Mouse (Mus musculus): ENCODE measurements around the gene Aatk.

Aatk gene

GRCm38 (mm10) chr11:120046553-120047191 lies at the start of gene Aatk:
TSS of gene Aatk (minus strand) at chr11:120047167.
- no peak for DNase-seq (ENCODE audit: low spot score)

GRCm38 (mm10) chr11:120092817-120093591 lies 46.0 kb upstream of the Aatk start:
- DNase-seq (ENCODE audit: low spot score) = no peak

GRCm38 (mm10) chr11:120090661-120091060 lies 43.7 kb upstream of the Aatk start:
- no peak for DNase-seq (ENCODE audit: low spot score)

- DNase-seq (ENCODE audit: low spot score) = peak; percentile 98
Observed at GRCm38 (mm10) chr11:120086702-120087152, 39.8 kb upstream of the Aatk start, which contains the start of gene Cep131. TSS of gene Cep131 (minus strand) at chr11:120086827.

- no peak for DNase-seq (ENCODE audit: low spot score)
Observed at GRCm38 (mm10) chr11:120085891-120086627, 39.1 kb upstream of the Aatk start.

GRCm38 (mm10) chr11:120080282-120080681 lies 33.3 kb upstream of the Aatk start:
- DNase-seq (ENCODE audit: low spot score) = no peak

GRCm38 (mm10) chr11:120076191-120076590 lies 29.2 kb upstream of the Aatk start:
- no peak for DNase-seq (ENCODE audit: low spot score)

GRCm38 (mm10) chr11:120072986-120073647 lies 26.1 kb upstream of the Aatk start:
- no peak for DNase-seq (ENCODE audit: low spot score)

DNA sequence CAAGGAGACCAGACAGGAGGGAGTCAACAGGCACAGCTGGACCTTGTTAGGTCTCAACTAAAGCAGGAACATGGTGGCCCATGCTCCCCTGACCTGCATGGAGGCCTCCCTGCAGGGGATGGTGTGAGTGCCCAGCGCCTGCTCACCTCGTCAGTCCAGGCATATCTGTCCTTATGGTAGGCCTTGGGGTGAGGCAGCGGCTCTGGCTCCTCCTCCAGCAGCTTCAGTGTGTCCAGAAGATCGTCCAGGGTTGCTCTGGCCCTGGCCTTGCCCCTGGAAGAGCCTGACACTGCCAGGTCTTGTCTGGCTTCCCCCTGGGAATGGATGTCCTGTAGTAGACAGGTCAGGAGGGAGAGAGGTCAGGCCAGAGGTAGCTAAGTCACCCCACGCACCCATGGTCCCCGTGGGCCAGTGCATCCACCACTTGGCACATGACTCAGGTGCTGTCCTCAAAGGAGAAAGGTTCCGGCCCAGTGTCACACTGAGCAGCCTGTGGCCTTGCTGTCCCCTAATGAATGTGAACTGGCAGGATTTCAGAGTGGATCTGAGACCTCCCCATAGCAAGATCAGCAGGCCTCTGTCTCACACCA lies 24.9 kb upstream of the Aatk start:
- no peak for DNase-seq (ENCODE audit: low spot score)

- DNase-seq (ENCODE audit: low spot score) = no peak
Observed at GRCm38 (mm10) chr11:120071065-120071464, 24.1 kb upstream of the Aatk start.

GRCm38 (mm10) chr11:120070286-120070930 lies 23.4 kb upstream of the Aatk start:
- DNase-seq (ENCODE audit: low spot score) = no peak

DNA sequence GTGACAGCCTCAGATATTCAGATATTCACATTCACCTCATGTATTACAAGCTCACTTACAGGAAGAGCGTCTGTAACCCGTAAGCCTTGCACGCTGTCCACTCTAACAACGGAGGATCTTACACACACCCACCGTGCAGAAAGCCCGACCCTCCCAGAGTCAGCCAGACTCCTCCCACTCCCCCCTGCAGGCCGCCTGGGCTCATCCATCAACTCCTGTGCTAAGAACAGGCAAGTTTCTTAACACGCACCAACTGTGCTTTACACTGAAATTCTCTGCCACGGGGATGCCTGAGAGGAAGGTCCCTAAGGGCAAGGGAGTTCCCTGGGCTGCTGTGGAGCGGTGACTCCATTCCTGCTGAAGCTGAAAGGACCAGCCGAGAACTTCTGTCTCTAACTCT lies 22.3 kb upstream of the Aatk start:
- DNase-seq (ENCODE audit: low spot score) = no peak

- DNase-seq (ENCODE audit: low spot score) = no peak
Observed at GRCm38 (mm10) chr11:120067834-120068233, 20.9 kb upstream of the Aatk start.

DNA sequence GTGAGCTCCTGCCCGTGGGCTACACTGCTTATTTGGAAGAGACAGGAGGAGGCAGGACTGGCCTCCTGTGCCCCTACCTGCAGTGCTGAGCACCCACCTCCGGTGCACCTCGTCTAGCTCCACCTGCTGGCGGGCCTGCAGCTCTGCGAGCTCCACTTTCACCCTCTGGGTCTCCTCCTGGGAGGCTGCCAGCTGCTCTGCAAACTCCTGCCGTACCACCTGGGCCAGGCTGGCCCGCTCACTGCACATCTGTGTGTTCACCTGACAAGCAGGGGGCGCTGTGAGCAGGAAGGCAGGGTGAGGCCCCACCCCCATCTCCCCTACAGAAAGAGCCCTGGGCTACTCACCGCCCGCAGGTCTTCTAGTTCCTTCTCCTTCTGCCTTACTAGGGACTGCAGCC lies 18.3 kb upstream of the Aatk start:
- DNase-seq (ENCODE audit: low spot score) = no peak

- DNase-seq (ENCODE audit: low spot score) = no peak
Observed at GRCm38 (mm10) chr11:120064668-120065040, 17.7 kb upstream of the Aatk start.

- no peak for DNase-seq (ENCODE audit: low spot score)
Observed at GRCm38 (mm10) chr11:120064006-120064667, 17.2 kb upstream of the Aatk start.

- no peak for DNase-seq (ENCODE audit: low spot score)
Observed at GRCm38 (mm10) chr11:120063326-120063725, 16.4 kb upstream of the Aatk start.

DNA sequence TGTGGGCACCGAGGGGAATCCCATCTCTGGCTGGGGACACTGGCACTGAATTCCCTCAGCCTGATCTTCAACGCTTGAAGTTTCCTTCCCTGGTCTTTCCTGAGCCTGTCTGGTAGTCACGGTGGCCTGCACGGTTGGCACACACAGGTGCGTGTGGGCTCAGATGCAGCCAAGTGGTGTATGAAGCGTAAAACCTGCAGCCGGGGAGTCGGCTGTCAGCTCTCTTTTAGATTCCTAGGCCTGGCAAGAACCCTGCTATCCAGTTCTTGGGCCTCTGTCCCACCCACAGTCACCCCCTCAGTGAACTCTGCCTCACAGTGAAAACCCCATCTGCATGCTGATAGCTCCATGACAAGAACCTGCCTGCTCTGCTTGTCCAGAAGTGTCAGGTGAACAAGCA lies 13.7 kb upstream of the Aatk start:
- DNase-seq (ENCODE audit: low spot score) = no peak

DNA sequence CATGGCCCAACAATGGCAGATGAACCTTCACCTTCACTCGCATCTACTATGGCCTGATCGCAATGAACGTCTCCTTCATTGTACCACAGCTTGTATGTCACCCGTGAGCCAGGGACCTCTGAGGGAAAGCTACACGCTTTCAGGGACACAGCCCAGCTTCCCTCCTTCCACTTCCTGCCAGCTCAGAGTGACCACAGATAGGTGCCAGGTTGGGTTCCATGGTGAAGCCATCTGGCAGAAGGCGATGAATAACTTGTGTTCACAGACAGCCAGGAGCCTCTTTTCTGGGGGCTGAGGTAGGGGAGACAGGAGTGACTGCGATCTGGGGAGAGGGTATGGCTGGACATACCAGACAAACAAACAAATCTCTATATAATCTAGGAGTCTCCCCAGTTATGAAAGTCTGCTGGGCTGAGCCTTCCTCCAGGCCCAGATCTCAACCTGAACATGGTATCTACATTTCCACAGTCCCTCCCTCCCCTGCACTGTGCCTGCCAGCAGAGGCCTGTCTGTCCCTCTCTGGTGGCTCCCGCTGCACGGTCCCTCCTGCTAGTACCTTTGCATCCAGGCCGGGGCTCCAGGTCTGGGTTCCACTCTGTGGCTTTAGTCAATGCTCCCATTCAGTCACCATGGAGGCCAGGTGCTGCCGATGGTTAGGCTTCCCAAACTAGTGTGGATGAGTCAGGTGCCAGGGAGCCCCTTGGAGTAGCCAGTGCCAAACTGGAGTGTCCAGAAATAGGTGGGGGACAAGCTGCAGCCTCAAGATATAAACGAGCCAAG lies 9.2 kb upstream of the Aatk start:
- DNase-seq (ENCODE audit: low spot score) = no peak

DNA sequence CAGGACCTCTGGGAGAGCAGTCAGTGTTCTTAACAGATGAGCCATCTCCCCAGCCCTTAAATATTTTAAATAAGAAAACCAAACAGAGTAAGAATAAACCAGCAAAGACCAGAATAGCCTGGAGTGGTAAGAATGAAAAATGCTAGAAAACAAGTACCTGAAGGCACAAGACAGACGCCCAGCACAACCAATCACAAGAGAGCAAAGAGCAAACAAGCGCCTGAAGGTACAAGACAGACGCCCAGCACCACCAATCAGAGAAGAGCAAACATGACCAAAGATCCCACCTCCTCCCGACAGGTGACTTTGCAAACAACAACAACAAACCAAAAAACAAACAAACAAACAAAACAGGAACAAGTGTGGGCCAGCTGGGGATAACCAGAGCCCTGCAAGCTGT lies 6.9 kb upstream of the Aatk start:
- DNase-seq (ENCODE audit: low spot score) = no peak

Measured in adipocyte (in vitro differentiated cells).